Mouse (Mus musculus) kidney, postnatal 0 days (tissue): ENCODE data around the gene Pim2. TPM values are rescaled to one million over a fixed set of nuclear protein-coding genes. Genes with fewer than 3 reads are reported as not detected.
A peak's percentile ranks its signal among the peaks of the same experiment; 100 is the strongest.

Source experiments
- ATAC-seq: fragments of 200-750 bp; cut with Nextera tagmentation; replicated peaks from 2 replicates; pipeline ENCODE4 v1.8.0; 2017; ENCODE audit warnings: low read depth, moderate number of reproducible peaks, moderate TSS enrichment, moderate library complexity; ENCODE audit not compliant: low FRiP score
- DNase-seq: peaks from one replicate; pipeline ENCODE4 v3.0.0-alpha.2; 2016; ENCODE audit warnings: low spot score
- H3K27ac ChIP-seq: fragments of 300-500 bp; sonication (generic); 2 replicates; pipeline ENCODE4 v1.5.1; 2014; ENCODE audit warnings: mild to moderate bottlenecking
- H3K27me3 ChIP-seq: fragments of 300-500 bp; sonication (generic); 2 replicates; pipeline ENCODE4 v1.6.1; 2014; ENCODE audit warnings: low read length, mixed read lengths; ENCODE audit not compliant: insufficient read depth
- H3K36me3 ChIP-seq: fragments of 300-500 bp; sonication (generic); 2 replicates; pipeline ENCODE4 v1.6.1; 2014; ENCODE audit warnings: low read length, mixed read lengths; ENCODE audit not compliant: insufficient read depth
- H3K4me1 ChIP-seq: fragments of 300-500 bp; sonication (generic); replicated peaks from 2 replicates; pipeline ENCODE4 v1.6.1; 2014; ENCODE audit warnings: antibody characterized with exemption, low read length, mixed read lengths; ENCODE audit not compliant: insufficient read depth
- H3K4me2 ChIP-seq: fragments of 300-500 bp; sonication (generic); 2 replicates; pipeline ENCODE4 v1.6.1; 2014; ENCODE audit warnings: mild to moderate bottlenecking, low read length, moderate library complexity, mixed read lengths
- H3K4me3 ChIP-seq: fragments of 300-500 bp; sonication (generic); replicated peaks from 2 replicates; pipeline ENCODE4 v1.5.1; 2014; ENCODE audit warnings: low read depth, low read length
- H3K9ac ChIP-seq: fragments of 300-500 bp; sonication (generic); 2 replicates; pipeline ENCODE4 v1.6.1; 2014; ENCODE audit warnings: low read depth, low read length
- H3K9me3 ChIP-seq: fragments of 300-500 bp; sonication (generic); replicated peaks from 2 replicates; pipeline ENCODE4 v1.6.1; 2016; ENCODE audit warnings: low read length, inconsistent platforms, mixed read lengths
- CTCF ChIP-seq: IDR thresholded peaks from 2 replicates; pipeline ENCODE4 v1.5.1; 2016; ENCODE audit warnings: antibody characterized with exemption, low read depth, mild to moderate bottlenecking, moderate library complexity
- WGBS: fragments of 180-500 bp; shearing (Covaris S2); extraction: QIAGEN DNeasy Blood & Tissue Kit; methylation state at CpG from one replicate; pipeline ENCODE4 v1.1.7; 2014; 5-methylcytosine and 5-hydroxymethylcytosine counted together
- polyA plus RNA-seq: library from polyadenylated mRNA; unstranded; fragments of >200 nt; fragmentation: Nextera tagmentation; extraction: Ambion mirVana; gene quantifications from 2 replicates; pipeline ENCODE4 v1.2.1, GENCODE M21; 2015

Pim2 gene
- polyA plus RNA-seq, 1 experiment from 2014 or later = 6.2 TPM

DNA sequence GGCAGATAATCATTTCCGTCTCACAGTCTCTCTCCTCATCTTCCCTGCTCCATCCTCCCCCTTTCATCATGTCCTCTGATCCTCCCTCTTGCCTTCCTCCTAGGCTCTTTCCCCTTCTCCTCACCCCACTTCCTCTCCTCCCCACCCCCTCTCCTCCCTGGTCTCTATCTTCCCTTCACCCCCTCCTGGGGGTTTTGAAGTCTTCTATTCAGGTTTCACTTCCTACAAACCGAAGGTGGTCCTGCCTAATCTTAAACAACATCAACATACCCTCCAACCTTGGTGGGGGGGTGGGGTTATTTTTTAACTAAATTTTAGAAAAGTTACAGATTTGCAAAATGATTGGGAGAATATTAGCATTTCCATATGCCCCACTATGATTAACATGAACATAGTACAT, 9.6 kb upstream of the Pim2 start:
- Histone ChIP-seq H3K36me3 (no peaks in the 10 kb centered on the region), H3K27ac (no peak overlapping the region), H3K9me3 (no peaks in the 10 kb centered on the region), H3K4me3 (no peak overlapping the region), H3K27me3 (no peaks in the 10 kb centered on the region), H3K4me1 (no peaks in the 10 kb centered on the region), H3K4me2 (no peak overlapping the region), H3K9ac (no peak overlapping the region)
- no peak for TF ChIP-seq CTCF
- ATAC-seq (no peak), DNase-seq (no peak)
- WGBS = 61% methylated on average over 2 of the region's 2 CpGs

DNA sequence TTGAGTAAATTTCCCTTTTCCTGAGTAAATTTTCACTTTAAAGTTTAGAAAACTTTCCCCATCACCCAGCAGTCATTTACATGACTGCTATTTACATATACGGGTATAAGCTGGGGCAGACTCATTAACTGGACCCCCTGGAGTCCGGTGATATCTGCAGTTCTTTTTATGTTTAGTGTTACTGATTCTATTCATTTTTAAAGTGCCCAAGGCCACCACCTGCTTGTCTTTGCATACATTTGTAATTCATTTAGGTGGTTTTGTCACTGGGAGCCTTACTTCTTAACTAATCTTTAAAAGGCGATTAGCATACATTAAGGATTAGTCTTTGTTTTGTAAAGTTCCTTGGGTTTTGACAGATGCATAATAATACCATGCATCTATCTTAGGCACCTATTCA, 8.2 kb upstream of the Pim2 start:
- 0 out of 2 replicates have a peak, but pooled peaks cover 5% of the 10 kb centered on the region for H3K36me3 ChIP-seq
- H3K9me3 ChIP-seq = no peaks in the 10 kb centered on the region
- no peak overlapping the region for H3K9ac ChIP-seq
- DNase-seq (no peak), ATAC-seq (no peak)
- no peak overlapping the region for H3K27ac ChIP-seq
- WGBS = 54% methylated on average over 3 of the region's 3 CpGs
- TF ChIP-seq CTCF = no peak
- H3K4me1 ChIP-seq = no peaks in the 10 kb centered on the region
- H3K4me2 ChIP-seq = no peak overlapping the region
- no peaks in the 10 kb centered on the region for H3K27me3 ChIP-seq
- no peak overlapping the region for H3K4me3 ChIP-seq

DNA sequence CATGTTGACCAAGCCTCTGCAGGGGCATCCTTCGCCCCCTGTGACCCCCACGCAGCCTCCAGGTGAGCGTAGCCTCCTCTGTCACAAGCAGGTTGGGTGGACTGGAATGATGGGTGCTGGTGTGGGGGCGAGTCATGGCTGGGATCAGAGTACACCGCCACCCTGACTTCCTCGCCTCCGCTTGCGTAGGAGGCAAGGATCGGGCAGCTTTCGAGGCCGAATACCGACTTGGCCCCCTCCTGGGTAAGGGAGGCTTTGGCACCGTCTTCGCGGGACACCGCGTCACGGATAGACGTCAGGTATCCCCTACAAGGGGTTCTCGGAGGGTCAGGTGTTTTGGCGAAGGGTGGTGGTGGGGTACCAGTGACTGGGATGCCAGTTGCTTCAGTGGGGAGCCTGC, 433 bp downstream of the Pim2 start:
- Histone ChIP-seq H3K27me3 (no peaks in the 10 kb centered on the region), H3K4me3 (peak overlapping the region; percentile 45), H3K4me1 (no peaks in the 10 kb centered on the region), H3K9me3 (no peaks in the 10 kb centered on the region), H3K27ac (no peak overlapping the region), H3K36me3 (0 out of 2 replicates have a peak, but pooled peaks cover 5% of the 10 kb centered on the region), H3K4me2 (peak overlapping the region; percentile 84), H3K9ac (peak overlapping the region; percentile 42; the same call in 1 of the 2 replicates)
- ATAC-seq (no peak; the same call in 1 of the 2 replicates), DNase-seq (no peak)
- no peak for TF ChIP-seq CTCF
- WGBS = 22% methylated on average over 21 of the region's 21 CpGs

DNA sequence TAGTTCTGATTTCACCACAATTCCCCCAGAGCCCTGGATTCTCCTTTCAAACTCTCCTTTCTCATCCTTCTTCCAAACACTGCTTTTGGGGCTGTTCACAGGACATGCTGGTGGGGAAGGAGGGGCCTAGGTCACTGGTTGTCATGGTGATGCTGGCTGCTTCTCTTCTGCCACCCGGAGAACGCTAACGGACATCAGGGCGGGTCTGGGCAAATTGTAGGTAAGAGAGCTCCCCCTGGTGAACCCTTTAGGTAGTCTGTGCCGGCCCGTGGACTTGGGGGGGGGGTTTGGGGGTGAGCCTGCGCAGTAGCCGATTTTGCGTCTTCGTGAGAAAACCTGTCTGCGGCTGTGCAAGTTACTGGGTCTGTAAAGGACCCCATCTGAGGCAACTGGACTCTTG, 1.8 kb downstream of the Pim2 start:
- peak; percentile 64 for TF ChIP-seq CTCF
- no peaks in the 10 kb centered on the region for H3K27me3 ChIP-seq
- ATAC-seq (peak; percentile 27; the same call in 1 of the 2 replicates), DNase-seq (peak; percentile 80)
- no peaks in the 10 kb centered on the region for H3K4me1 ChIP-seq
- H3K27ac ChIP-seq = no peak overlapping the region
- H3K4me3 ChIP-seq = no peak overlapping the region
- H3K36me3 ChIP-seq = no peaks in the 10 kb centered on the region
- no peaks in the 10 kb centered on the region for H3K9me3 ChIP-seq
- peak overlapping the region; percentile 84 for H3K4me2 ChIP-seq
- WGBS = 25% methylated on average over 11 of the region's 11 CpGs
- H3K9ac ChIP-seq = no peak overlapping the region

DNA sequence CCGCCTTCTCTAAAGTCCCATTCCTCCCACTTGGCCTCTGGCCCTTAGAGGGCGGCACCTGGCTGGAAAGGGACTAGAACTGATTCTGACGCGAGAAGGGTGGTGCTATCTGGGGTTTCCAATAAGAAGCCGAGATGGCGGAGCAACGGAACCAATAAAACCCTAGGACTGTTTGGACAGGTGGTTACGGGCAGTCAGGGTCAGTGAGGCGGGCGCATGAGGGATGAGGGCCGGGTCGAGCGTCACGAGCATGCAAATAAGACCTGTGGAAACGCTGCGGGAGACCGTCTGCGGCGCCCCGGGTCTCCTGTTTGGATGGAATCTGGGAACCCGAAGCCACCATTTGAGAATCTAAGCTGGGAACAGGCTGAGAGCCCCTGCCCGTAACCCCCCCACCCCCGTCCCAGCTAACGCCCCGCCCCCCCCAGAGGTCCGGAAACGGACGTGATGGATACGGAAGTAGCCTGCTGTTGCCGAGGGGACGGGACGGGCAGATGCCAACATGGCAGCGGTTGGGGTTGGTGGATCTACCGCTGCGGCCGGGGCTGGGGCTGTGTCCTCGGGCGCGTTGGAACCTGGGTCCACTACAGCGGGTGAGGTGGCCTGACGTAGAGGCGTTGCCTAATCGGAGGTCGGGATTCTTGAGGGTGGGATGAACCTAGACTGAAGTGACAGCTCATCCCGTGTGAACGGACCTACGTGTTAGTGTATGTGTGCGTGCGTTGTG, 5.9 kb downstream of the Pim2 start, which contains the start of gene Slc35a2:
TSS of gene Slc35a2 (plus strand) at position 188 of the 727 bp plus-strand sequence.
- ATAC-seq (peak; percentile 94), DNase-seq (peak; percentile 92)
- H3K4me3 ChIP-seq = peak within 1 kb of the TSS; percentile 50
- peak within 1 kb of the TSS; percentile 60 for H3K4me2 ChIP-seq
- peak; percentile 53 for TF ChIP-seq CTCF
- WGBS = 26% methylated on average over 49 of the region's 49 CpGs
- no peaks in the 10 kb centered on the region for H3K36me3 ChIP-seq
- no peaks in the 10 kb centered on the region for H3K9me3 ChIP-seq
- H3K9ac ChIP-seq = peak within 1 kb of the TSS; percentile 42; the same call in 1 of the 2 replicates
- H3K27me3 ChIP-seq = no peaks in the 10 kb centered on the region
- H3K27ac ChIP-seq = peak within 1 kb of the TSS; percentile 80
- no peaks in the 10 kb centered on the region for H3K4me1 ChIP-seq

DNA sequence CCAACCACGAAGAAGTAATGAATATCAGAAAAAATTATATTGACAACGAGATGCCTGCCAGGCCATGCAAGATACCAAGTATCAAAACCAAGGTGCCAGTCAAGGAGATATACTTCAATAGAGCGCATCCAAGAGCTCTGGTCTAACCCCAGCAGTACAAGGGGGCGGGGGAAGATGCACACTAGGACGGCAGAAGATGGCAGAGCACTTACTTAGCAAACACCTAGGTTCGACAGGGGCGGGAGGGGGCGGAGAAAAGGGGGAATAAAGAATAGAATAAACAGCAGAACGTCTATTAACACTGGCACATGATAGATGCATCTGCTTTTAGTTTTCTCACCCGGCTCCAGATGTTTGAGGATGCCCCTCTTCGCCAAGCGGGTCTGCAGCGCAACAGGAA, 20.1 kb downstream of the Pim2 start:
- peak overlapping the region; percentile 51; the same call in 1 of the 2 replicates for H3K9ac ChIP-seq
- no peaks in the 10 kb centered on the region for H3K9me3 ChIP-seq
- WGBS = 37% methylated on average over 12 of the region's 13 CpGs
- no peaks in the 10 kb centered on the region for H3K27me3 ChIP-seq
- peak overlapping the region; percentile 53 for H3K4me3 ChIP-seq
- no peak for DNase-seq
- no peaks in the 10 kb centered on the region for H3K4me1 ChIP-seq
- TF ChIP-seq CTCF = no peak
- no peak overlapping the region for H3K27ac ChIP-seq
- H3K4me2 ChIP-seq = peak overlapping the region; percentile 55
- no peaks in the 10 kb centered on the region for H3K36me3 ChIP-seq
- ATAC-seq = no peak
